Mouse (Mus musculus) c-Kit-positive CD71-negative TER-119-negative erythroid progenitor cells, embryonic 14.5 days (primary cell): Measurements from ENCODE around the gene 9530053A07Rik.
"Not testable (repeated sequence)": the region's sequence is repeated elsewhere in the genome, so short reads cannot be mapped to it uniquely, and the experiment has no call there.

Experiments used
- DNase-seq: peaks from one replicate; pipeline ENCODE4 v3.0.0-alpha.2; 2013; ENCODE audit warnings: low read depth

The 9530053A07Rik gene

DNA sequence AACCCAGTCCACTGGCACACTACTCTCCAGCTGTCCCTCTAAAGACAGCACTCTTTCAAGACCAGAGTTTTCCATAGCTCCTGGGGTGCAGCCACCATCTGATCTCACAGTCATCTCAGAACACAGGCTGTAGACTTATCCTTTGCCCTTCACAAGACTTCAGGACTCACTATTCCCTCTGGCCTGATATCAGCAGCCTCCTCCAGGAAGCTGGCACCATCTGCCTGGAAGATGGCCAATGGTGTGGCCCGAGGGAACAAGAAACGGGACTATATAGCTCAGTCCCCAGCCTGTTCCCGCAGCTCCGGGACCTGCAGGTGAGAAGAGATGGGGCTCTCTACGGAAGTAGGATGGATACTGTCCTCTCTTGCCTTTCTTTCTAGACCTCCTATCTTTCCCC, at the start of gene 9530053A07Rik:
TSS of gene 9530053A07Rik (plus strand) at position 301 of the 400 bp plus-strand sequence.
- DNase-seq, result no peak

DNA sequence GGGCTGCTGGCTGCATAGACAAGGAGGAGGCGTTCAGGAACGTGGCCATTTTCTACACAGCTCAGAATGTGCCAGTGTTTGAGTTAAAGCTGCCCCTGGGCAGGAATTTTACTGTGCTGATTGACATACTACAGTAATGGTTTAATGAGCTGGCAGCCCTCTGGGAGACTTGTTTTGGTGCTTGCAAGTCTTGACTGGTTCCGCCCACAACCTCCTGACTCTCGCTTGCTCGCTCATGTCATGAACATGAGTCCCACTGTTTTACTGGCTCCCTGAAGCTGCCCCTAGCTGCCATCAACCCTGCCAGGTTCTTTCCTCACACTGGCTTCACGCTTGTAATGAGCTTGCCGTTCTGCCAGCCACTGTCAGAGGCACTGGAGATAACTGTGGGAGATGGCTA, 45.1 kb upstream of the 9530053A07Rik start:
- DNase-seq, result no peak

DNA sequence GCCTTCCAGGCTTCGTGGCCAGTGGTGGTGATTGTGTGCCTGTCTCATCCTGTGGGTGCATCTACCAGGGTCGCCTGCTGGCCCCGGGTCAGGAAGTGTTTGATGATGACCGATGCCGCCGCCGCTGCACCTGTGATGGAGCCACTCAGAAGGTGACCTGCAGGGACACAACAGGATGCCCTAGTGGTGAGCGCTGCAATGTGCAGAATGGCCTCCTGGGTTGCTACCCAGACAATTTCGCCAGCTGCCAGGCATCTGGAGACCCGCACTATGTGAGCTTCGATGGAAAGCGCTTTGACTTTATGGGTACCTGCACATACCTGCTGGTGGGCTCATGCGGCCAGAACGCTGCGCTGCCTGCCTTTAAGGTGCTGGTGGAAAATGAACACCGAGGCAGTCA, 43.0 kb upstream of the 9530053A07Rik start:
- no peak for DNase-seq

DNA sequence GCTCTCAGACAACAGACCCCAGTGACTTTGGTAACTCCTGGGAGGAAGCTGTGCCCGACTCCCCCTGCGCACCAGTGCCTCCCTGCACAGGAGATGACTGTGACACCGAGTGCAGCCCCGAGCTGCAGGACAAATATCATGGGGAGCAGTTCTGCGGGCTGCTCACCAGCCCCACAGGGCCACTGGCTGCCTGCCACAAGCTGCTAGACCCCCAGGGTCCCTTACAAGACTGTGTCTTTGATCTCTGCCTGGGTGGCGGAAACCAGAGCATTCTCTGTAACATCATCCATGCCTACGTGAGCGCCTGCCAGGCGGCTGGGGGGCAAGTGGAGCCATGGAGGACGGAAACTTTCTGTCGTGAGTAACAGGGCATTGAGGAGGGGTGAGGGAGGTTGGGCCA, 35.7 kb upstream of the 9530053A07Rik start:
- DNase-seq, result no peak

DNA sequence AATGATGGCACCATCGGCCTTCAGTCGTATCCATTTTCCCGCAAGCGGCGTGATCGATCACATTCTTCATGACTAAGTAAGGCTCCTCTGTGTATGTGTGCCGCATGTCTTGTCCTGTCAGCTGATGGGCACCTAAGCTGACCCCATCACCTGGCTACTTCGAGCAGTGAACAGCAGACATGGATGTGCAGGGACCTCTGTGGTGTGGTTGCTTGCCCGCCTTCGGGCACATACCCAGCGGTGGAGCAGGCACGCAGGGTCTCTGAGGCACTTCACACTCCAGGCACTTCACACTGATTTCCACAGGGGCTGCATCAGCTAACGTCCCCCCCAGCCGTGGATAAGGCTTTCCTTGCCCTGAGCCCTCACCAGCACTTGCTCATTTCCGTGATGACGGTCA, 30.2 kb upstream of the 9530053A07Rik start:
- no peak for DNase-seq

DNA sequence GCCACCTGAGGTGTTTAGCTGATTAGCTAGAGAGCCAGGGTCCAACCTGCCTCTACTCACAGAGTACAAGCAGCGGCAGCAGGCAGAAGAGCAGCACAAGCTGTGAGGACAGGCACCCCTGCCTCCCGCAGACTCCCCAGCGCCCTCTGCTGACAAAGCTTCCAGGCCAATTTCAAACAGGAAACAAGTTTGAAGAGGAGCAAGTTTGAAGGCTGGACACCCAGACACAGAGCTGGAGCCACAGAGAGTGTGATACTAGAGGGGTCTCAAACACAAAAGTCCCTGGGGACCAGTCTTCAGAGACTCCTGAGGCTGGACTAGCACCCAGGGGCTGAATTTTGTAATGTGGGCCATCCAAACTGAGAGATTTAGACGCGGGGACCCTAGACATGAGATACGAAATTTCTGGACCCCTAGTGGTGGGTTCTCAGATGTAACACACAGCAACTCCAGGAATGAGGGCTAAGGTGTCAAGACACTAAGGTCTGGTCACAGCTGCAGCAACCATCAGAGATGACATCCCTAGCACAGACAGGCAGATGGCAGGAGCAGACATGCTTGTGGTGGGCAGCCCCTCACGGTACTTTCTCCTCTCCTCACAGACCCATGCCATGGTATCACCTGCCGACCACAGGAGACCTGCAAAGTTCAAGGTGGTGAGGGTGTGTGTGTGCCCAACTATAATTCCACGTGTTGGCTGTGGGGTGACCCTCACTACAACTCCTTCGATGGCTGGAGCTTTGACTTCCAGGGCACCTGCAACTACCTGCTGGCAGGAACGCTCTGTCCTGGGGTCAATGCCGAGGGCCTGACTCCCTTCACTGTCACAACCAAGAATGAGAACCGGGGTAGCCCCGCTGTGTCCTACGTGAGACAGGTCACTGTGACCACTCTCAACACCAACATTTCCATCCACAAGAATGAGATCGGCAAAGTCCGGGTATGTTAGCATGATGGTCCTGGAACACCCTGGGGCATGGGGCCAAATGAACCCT, 28.4 kb upstream of the 9530053A07Rik start:
- peak; percentile 3 for DNase-seq

DNA sequence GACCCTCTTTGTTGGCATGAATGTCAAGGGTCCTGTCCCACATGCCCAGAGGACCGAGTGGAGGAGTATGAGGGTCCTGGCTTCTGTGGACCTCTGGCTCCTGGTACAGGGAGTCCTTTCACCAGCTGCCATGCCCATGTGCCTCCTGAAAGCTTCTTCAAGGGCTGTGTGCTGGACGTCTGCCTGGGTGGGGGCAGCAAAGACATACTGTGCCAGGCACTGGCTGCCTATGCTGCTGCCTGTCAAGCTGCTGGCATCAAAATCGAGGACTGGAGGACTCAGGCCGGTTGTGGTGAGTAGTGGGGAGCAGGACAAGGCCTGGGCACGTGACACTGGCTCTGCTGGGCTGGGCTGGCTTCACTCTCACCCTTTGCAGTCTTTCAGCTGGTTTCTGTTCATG, 26.3 kb upstream of the 9530053A07Rik start:
- not testable (repeated sequence) for DNase-seq

DNA sequence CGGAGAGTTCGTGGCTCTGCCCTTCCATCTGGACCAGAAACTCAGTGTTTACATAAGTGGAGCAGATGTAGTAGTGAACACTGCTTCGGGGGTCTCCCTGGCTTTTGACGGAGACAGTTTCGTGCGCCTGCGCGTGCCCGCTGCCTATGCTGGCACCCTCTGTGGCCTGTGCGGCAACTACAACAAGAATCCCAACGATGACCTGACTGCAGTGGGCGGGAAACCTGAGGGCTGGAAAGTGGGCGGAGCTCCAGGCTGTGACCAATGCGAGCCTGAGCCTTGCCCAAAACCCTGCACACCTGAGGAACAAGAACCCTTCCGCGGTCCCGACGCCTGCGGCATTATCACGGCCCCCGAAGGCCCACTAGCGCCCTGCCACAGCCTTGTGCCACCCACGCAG, 24.6 kb upstream of the 9530053A07Rik start:
- DNase-seq, result no peak

DNA sequence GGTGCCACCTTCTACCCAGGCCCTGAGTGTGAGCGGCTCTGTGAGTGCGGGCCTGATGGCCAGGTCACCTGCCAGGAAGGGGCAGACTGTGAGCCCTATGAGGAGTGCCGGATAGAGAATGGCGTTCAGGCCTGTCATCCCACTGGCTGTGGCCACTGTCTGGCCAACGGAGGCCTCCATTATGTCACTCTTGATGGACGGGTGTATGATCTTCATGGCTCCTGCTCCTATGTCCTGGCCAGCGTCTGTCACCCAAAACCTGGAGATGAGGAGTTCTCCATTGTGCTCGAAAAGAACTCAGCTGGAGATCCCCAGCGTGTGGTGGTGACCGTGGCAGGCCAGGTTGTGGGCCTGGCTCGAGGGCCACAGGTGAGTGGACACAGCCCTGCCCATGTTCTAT, 23.0 kb upstream of the 9530053A07Rik start:
- DNase-seq, result no peak

DNA sequence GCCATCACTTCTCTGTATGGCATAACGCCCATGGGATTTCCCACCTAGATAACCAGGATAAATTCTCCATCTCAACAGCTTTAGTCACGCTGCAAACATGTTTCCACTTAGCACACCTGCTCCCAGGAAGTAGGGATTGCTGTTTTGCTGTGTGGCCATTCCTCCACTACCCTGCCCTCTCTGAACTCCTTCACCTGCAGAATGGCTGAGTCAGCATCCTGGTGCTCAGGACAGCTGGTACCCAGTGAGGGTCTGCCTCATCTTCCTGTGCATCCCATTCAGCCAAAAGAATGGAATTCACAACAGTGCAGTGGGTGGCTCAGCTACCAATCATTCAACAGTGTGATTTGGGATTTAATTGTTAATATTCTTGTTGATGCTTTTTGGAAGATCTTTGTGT, 14.6 kb upstream of the 9530053A07Rik start:
- no peak for DNase-seq

DNA sequence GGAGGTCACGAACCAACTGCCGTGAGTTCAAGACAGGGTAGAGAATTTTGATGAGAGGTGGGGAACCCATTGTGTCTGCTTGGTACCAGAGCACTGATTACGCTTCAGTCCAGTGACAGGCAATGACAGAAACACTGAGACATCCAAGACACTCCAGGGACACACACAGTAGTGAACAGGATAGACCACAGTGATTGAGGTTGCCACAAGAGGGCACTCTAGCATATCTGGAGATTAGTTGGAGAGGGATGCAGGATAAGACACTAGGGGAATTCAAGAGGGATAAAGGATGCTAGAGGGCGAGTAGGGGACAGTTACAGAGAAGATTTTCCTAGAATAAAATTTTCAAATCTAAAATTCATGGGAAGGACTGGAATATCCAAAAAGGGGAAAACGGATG, 8.3 kb downstream of the 9530053A07Rik start:
- peak; percentile 12 for DNase-seq

DNA sequence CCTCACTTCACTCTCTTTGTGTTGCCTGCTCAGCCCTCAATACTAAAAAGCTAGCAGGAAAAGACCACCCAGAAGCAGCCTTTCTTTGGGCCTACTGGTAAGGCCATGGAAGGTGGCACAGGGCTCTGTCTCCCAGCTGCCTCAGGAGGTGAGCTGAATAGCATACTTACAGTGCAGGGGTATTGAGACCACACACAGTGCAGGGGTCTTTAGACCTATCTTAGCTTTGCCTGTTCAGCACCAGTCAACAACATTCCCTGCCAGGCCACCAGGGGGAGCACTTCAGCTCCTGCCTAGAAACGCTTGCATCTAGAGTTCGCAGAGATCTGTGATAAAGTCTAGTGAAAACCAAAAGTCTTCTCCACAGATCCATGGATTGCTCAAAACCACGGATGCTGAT, 19.0 kb downstream of the 9530053A07Rik start:
- peak; percentile 55 for DNase-seq

DNA sequence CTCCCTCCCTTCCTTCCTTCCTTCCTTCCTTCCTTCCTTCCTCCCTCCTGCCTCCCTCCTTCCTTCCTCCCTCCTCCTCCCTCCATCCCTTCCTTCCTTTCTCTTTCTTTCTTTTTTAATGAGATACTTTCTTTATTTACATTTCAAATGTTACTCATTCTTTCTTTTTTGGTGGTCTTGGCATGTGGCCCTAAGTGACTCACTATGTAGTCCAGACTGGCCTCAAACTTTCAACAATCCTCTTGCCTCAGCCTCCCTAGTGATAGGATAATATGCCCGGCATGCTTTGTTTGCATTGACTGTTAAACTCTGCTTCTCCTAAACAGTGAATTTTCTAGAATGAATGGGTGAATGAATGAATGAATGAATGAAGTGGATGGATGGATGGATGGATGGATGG, 20.6 kb downstream of the 9530053A07Rik start:
- DNase-seq, result no peak

DNA sequence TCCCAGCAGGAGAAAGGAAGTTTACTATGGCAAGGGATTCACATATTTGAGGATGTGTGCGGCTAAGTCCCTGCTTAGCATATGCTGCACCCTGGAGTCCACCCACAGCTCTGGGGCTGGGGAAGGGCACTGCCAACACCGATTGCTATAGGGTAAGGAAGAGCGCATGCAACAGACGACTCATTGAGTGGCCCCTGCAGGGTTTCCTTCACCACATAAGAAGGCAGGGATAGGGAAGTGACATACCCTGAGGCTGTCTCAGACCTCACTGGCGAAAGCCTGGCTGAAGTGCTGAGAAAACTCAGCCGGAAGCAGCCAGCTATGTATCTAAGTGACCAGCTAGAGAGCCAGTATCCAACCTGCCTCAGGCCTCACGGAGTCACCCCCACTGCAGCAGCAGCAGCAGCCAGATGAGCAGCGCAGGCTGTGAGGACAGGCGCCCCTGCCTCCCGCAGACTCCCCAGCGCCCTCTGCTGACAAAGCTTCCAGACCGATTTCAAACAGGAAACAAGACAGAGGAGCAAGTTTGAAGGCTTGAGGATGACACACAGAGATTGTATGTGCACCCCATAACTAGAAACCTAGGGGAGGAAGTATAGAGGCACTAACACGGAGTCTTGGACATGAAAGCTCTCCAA, 22.4 kb downstream of the 9530053A07Rik start:
- DNase-seq, result no peak

DNA sequence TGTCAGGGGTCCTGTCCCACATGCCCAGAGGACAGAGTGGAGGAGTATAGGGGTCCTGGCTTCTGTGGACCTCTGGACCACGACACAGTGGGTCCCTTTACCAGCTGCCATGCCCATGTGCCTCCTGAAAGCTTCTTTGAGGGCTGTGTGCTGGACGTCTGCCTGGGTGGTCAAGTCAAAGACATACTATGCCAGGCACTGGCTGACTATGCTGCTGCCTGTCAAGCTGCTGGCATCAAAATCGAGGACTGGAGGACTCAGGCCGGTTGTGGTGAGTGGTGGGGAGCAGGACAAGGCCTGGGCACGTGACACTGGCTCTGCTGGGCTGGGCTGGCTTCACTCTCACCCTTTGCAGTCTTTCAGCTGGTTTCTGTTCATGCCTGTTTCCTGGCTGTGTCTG, 24.3 kb downstream of the 9530053A07Rik start:
- DNase-seq, result not testable (repeated sequence)

DNA sequence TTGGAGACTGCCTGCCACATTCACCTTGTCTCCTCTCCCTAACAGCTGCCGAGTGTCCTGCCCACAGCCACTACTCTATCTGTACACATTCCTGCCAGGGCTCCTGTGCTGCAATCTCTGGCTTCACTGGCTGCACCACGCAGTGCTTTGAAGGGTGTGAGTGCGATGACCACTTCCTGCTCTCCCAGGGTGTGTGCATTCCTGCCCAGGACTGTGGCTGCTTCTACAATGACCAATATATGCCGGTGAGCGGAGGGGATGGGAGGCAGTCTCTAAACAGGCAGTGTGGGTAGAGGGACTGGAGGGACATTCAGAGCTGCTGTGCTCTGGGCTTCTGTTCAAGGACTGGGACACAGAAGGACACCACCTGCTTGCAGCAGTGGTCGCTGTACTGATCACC, 30.0 kb downstream of the 9530053A07Rik start:
- no peak for DNase-seq

DNA sequence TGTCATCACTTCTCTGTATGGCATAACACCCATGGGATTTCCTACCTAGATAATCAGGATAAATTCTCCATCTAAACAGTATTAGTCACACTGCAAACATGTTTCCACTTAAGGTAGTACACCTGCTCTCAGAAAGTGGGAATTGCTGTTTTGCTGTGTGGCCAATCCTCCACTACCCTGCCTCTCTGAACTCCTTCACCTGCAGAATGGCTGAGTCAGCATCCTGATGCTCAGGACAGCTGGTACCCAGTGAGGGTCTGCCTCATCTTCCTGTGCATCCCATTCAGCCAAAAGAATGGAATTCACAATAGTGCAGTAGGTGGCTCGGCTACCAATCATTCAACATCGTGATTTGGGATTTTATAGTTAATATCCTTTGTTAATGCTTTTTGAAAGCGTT, 30.6 kb downstream of the 9530053A07Rik start:
- no peak for DNase-seq

DNA sequence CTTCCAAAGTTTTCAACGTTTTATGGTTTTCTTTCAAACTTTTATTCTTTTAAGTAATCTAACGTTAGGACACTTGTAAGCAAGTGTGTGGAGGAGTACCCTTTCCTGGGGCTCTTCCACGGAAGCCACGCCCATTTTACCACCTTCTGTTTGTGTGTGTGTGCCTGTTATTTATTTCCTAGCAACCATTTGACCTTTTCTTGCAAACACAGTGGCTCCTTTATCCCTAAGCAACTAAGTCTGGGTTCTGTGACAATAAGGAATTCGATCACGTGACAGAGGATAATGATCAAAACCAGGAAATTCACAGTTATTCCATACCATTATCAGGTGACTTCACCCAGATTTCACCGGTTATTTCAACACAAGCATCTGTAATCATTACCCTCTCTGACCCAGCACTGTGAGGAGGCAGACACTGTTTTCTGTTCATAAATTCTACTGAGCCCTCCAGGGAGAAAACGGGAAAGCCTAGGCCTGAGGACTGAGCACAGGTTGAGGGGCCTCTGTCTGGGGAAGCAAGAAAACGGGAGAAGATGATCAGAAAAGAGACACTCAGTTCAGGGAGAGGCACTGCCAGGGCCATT, 32.0 kb downstream of the 9530053A07Rik start:
- no peak for DNase-seq

DNA sequence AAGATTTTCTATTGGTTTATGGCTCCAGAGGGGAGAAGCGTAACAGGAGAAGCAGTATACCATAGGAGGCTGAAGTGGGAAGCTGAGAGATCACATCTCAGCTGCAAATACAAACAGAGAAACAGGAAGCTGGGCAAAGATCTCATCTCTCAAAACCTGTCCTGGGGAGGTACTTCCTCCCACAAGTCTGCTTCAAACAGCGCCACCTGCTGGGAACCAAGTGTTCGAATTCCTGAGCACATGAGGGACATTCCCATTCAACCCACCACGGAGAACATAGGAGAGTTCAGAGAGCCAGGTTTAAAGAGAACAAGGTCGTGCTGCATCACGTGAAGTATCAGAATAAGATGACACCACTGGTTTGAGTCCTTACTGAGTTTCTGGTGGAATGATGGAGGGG, 36.1 kb downstream of the 9530053A07Rik start:
- DNase-seq, result no peak

DNA sequence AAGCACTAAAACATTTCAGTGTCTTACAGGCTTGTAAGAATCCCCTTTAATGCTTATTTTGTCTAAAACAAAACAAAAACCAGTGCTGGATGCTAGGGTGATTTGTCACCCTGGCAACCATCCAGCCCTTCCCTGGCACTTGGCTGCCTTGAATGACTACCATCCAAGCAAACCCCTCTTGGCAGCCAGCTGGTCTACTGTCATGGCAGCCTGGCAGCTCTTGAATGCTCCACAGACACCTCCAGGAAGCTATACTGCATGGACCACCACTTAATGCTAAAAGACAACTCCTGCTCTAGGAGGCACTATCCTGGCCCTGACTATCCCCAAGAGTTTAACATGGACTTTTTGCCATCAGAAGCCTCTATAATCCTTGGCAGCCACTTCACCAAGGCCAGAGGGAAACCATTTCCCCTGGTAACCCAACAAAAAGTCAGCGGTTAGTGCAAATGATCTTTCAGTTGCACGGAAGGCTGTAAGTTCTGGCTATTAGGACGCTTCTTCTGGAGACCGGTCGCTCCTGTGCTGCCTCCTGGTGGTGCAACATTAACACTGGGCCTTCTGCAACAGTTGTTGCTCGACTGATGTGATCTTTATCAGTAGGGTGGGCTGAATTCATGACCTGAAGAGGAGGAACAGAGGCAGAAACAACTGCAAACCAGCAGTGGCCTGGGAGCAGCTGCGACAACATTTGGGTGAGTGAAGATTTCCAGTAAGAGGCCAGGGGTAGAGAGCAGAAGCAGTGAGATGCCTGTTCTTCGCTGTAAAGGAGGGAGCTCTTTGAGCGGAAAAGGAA, 39.3 kb downstream of the 9530053A07Rik start:
- peak; percentile 65 for DNase-seq

DNA sequence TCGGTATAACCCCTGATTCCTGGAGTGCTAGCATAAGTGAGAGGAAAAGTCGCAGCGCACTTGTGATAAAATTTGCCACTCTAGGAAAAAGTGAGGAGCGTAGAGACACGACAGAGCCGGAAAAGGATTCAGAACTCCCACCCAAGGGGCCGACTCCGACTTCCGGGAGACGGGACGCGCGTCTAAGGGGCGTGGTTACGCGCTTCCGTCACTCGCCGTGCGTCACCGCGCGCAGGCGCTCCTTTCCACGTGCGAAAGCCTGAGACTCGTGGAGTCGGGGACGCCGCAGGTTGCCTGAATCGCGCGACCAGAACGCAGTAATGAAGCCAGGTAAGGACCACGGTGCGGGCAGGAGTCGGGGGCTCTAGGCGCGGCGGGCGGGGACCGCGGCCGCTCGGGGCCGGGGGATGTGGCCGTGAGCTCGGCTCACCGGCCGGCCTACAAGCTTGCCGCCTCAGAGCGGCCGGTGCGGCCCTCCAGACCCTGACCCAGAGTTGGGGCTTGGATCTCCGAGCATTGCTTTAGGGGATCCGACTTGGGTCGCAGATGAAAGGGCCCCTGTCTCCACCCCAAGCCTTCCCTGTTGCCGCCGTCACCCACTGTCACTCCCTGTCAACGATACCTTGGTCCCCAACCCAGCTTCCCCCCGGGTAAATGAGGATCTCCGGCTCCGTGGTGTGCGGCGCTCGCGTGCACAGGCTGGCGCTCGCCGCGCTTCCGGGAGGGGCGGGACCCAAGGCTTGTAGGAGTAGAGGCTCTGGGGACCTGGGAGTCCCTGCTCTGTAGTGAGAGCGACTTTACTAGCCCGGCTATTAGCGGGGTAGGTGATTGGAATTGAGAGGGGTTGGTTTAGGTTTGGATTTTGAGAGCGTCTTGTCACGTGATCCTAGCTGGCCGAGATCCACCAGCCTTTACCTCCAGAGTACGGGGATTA, 40.5 kb downstream of the 9530053A07Rik start, which contains the start of gene Fbl:
TSS of gene Fbl (plus strand) at position 222 of the 934 bp plus-strand sequence.
- DNase-seq, result peak; percentile 86
